Mouse (Mus musculus): ENCODE measurements around the gene Pdhx. TPM values are rescaled to one million over a fixed set of nuclear protein-coding genes. Genes with fewer than 3 reads are reported as not detected.

The Pdhx gene
- total and polyA plus RNA-seq, 2 experiments = 19.2 to 24.0 TPM

- Histone ChIP-seq H3K4me1 (ENCODE audit: control insufficient read depth, insufficient read depth, low read length) (no peaks in the 10 kb centered on the region), H3K27me3 (ENCODE audit: control insufficient read depth, insufficient read depth, low read length) (no peaks in the 10 kb centered on the region), H3K27ac (replicated peaks; ENCODE audit: insufficient read depth, low read depth, low read length) (no peak overlapping the region), H3K79me2 (ENCODE audit: control insufficient read depth, insufficient read depth, low read length) (no peaks in the 10 kb centered on the region), H3K9ac (ENCODE audit: low read depth, low read length) (no peak overlapping the region), H3K36me3 (ENCODE audit: control insufficient read depth, insufficient read depth, low read length) (peaks cover 2% of the 10 kb centered on the region), H3K4me3 (ENCODE audit: insufficient read depth, low read depth, low read length) (no peak overlapping the region)
- DNase-seq (ENCODE audit: extremely low read depth, low read depth, low spot score) = no peak
- no peak for TF ChIP-seq POLR2A (IDR thresholded peaks at IDR 0.05; ENCODE audit: extremely low read depth, insufficient read depth, low read length)
- no peak for TF ChIP-seq CTCF (IDR thresholded peaks at IDR 0.05; ENCODE audit: low read depth, low read length)
- 90% methylated on average over 2 of the region's 2 CpGs for WGBS
Observed at GRCm38 (mm10) chr2:103106172-103106571, 32.9 kb upstream of the Pdhx start.

GRCm38 (mm10) chr2:103102595-103102994 is 29.3 kb upstream of the Pdhx start:
- H3K27me3 ChIP-seq (ENCODE audit: control insufficient read depth, insufficient read depth, low read length) = no peaks in the 10 kb centered on the region
- H3K79me2 ChIP-seq (ENCODE audit: control insufficient read depth, insufficient read depth, low read length) = no peaks in the 10 kb centered on the region
- no peak for TF ChIP-seq CTCF (IDR thresholded peaks at IDR 0.05; ENCODE audit: low read depth, low read length)
- no peak for TF ChIP-seq POLR2A (IDR thresholded peaks at IDR 0.05; ENCODE audit: extremely low read depth, insufficient read depth, low read length)
- peaks cover 4% of the 10 kb centered on the region for H3K36me3 ChIP-seq (ENCODE audit: control insufficient read depth, insufficient read depth, low read length)
- H3K27ac ChIP-seq (replicated peaks; ENCODE audit: insufficient read depth, low read depth, low read length) = no peak overlapping the region
- H3K9ac ChIP-seq (ENCODE audit: low read depth, low read length) = no peak overlapping the region
- H3K4me3 ChIP-seq (ENCODE audit: insufficient read depth, low read depth, low read length) = no peak overlapping the region
- WGBS = 84% methylated on average over 5 of the region's 5 CpGs
- DNase-seq (ENCODE audit: extremely low read depth, low read depth, low spot score) = no peak
- no peaks in the 10 kb centered on the region for H3K4me1 ChIP-seq (ENCODE audit: control insufficient read depth, insufficient read depth, low read length)

GRCm38 (mm10) chr2:103089521-103089920 is 16.2 kb upstream of the Pdhx start:
- H3K79me2 ChIP-seq (ENCODE audit: control insufficient read depth, insufficient read depth, low read length) = peaks cover 3% of the 10 kb centered on the region; the same call in 1 of the 2 replicates
- no peak for DNase-seq (ENCODE audit: extremely low read depth, low read depth, low spot score)
- H3K27ac ChIP-seq (replicated peaks; ENCODE audit: insufficient read depth, low read depth, low read length) = no peak overlapping the region
- peaks cover 44% of the 10 kb centered on the region for H3K36me3 ChIP-seq (ENCODE audit: control insufficient read depth, insufficient read depth, low read length)
- no peaks in the 10 kb centered on the region for H3K27me3 ChIP-seq (ENCODE audit: control insufficient read depth, insufficient read depth, low read length)
- H3K4me1 ChIP-seq (ENCODE audit: control insufficient read depth, insufficient read depth, low read length) = no peaks in the 10 kb centered on the region
- 88% methylated on average over 6 of the region's 6 CpGs for whole genome bisulfite sequencing
- no peak overlapping the region for H3K9ac ChIP-seq (ENCODE audit: low read depth, low read length)
- no peak overlapping the region for H3K4me3 ChIP-seq (ENCODE audit: insufficient read depth, low read depth, low read length)
- TF ChIP-seq POLR2A (IDR thresholded peaks at IDR 0.05; ENCODE audit: extremely low read depth, insufficient read depth, low read length) = no peak
- TF ChIP-seq CTCF (IDR thresholded peaks at IDR 0.05; ENCODE audit: low read depth, low read length) = no peak

GRCm38 (mm10) chr2:103088099-103088498 is 14.8 kb upstream of the Pdhx start:
- Histone ChIP-seq H3K79me2 (ENCODE audit: control insufficient read depth, insufficient read depth, low read length) (peaks cover 3% of the 10 kb centered on the region; the same call in 1 of the 2 replicates), H3K4me3 (ENCODE audit: insufficient read depth, low read depth, low read length) (no peak overlapping the region), H3K36me3 (ENCODE audit: control insufficient read depth, insufficient read depth, low read length) (peaks cover 34% of the 10 kb centered on the region), H3K4me1 (ENCODE audit: control insufficient read depth, insufficient read depth, low read length) (no peaks in the 10 kb centered on the region), H3K27ac (replicated peaks; ENCODE audit: insufficient read depth, low read depth, low read length) (no peak overlapping the region), H3K9ac (ENCODE audit: low read depth, low read length) (no peak overlapping the region), H3K27me3 (ENCODE audit: control insufficient read depth, insufficient read depth, low read length) (no peaks in the 10 kb centered on the region)
- TF ChIP-seq CTCF (IDR thresholded peaks at IDR 0.05; ENCODE audit: low read depth, low read length) (peak; percentile 32; the same call in 1 of the 2 replicates), POLR2A (IDR thresholded peaks at IDR 0.05; ENCODE audit: extremely low read depth, insufficient read depth, low read length) (no peak)
- DNase-seq (ENCODE audit: extremely low read depth, low read depth, low spot score) = no peak
- 98% methylated on average over 4 of the region's 4 CpGs for WGBS

- no peaks in the 10 kb centered on the region for H3K27me3 ChIP-seq (ENCODE audit: control insufficient read depth, insufficient read depth, low read length)
- H3K36me3 ChIP-seq (ENCODE audit: control insufficient read depth, insufficient read depth, low read length) = peaks cover 30% of the 10 kb centered on the region
- no peak overlapping the region for H3K27ac ChIP-seq (replicated peaks; ENCODE audit: insufficient read depth, low read depth, low read length)
- TF ChIP-seq CTCF (IDR thresholded peaks at IDR 0.05; ENCODE audit: low read depth, low read length) (no peak), POLR2A (IDR thresholded peaks at IDR 0.05; ENCODE audit: extremely low read depth, insufficient read depth, low read length) (no peak)
- DNase-seq (ENCODE audit: extremely low read depth, low read depth, low spot score) = peak; percentile 41
- H3K4me1 ChIP-seq (ENCODE audit: control insufficient read depth, insufficient read depth, low read length) = peaks cover 6% of the 10 kb centered on the region; the same call in 1 of the 2 replicates
- no peak overlapping the region for H3K9ac ChIP-seq (ENCODE audit: low read depth, low read length)
- H3K79me2 ChIP-seq (ENCODE audit: control insufficient read depth, insufficient read depth, low read length) = peaks cover 3% of the 10 kb centered on the region; the same call in 1 of the 2 replicates
- no peak overlapping the region for H3K4me3 ChIP-seq (ENCODE audit: insufficient read depth, low read depth, low read length)
- 3% methylated on average over 1 of the region's 1 CpGs for WGBS
Observed at GRCm38 (mm10) chr2:103086432-103086831, 13.1 kb upstream of the Pdhx start.

- Histone ChIP-seq H3K36me3 (ENCODE audit: control insufficient read depth, insufficient read depth, low read length) (peaks cover 28% of the 10 kb centered on the region), H3K79me2 (ENCODE audit: control insufficient read depth, insufficient read depth, low read length) (peaks cover 3% of the 10 kb centered on the region; the same call in 1 of the 2 replicates), H3K9ac (ENCODE audit: low read depth, low read length) (no peak overlapping the region), H3K27ac (replicated peaks; ENCODE audit: insufficient read depth, low read depth, low read length) (no peak overlapping the region), H3K4me3 (ENCODE audit: insufficient read depth, low read depth, low read length) (no peak overlapping the region), H3K4me1 (ENCODE audit: control insufficient read depth, insufficient read depth, low read length) (peaks cover 12% of the 10 kb centered on the region), H3K27me3 (ENCODE audit: control insufficient read depth, insufficient read depth, low read length) (no peaks in the 10 kb centered on the region)
- 85% methylated on average over 10 of the region's 10 CpGs for WGBS
- DNase-seq (ENCODE audit: extremely low read depth, low read depth, low spot score) = no peak
- no peak for TF ChIP-seq CTCF (IDR thresholded peaks at IDR 0.05; ENCODE audit: low read depth, low read length)
- no peak for TF ChIP-seq POLR2A (IDR thresholded peaks at IDR 0.05; ENCODE audit: extremely low read depth, insufficient read depth, low read length)
Observed at GRCm38 (mm10) chr2:103085633-103086032, 12.3 kb upstream of the Pdhx start.
